Mouse (Mus musculus): ENCODE results near the gene Ifna1.

Gene Ifna1

DNA sequence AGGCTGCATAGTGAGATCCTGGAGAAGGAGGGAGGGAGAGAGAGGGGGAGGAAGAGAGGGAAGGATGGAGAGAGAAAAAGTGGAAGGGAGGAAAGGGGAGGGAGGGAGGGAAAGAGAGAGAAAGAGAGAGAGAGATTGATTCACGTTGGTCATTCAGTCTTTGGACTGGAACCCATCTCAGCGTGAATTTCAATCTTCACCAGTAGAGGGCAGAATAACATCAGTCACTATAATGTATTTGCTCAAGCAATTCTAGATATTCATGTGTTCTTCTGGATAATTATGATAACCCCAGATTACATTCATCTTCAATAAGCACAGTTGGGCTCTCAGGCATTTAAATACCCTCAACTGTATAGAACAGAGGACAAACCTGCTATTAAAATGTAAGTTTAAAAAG, 22.8 kb downstream of the Ifna1 start:
- DNase-seq (ENCODE audit: low spot score): no peak

DNA sequence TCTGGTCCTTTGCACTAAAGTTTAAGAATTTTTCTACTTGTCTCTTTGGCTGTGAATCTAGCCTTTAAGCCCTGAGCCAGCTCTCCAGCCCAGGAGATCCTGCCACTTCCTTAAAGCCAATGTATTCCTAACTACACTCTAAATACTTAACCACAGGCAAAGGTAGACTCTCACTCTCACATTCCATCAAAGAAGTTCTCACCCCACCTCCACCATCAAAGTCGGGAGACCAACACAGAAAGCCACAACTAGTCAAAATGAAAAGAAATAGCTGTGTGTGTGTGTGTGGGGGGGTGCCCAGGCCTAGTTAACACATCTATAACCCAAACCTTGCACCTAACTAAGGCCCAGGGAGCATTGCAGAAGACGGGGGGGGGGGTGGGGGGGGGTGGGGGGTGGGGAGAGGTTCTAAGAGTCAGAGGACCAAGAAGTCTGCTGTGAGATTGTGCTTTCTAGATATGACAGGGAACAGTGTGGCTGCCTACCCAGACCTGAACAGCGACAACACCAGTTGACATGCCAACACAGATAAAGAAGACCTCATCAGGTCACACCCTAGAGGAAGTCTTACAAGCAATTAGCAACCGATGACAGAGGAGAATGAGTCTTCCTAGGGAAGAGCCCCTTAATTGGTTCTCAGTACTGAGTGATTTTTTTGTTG, 25.7 kb downstream of the Ifna1 start:
- DNase-seq (ENCODE audit: low spot score): no peak

DNA sequence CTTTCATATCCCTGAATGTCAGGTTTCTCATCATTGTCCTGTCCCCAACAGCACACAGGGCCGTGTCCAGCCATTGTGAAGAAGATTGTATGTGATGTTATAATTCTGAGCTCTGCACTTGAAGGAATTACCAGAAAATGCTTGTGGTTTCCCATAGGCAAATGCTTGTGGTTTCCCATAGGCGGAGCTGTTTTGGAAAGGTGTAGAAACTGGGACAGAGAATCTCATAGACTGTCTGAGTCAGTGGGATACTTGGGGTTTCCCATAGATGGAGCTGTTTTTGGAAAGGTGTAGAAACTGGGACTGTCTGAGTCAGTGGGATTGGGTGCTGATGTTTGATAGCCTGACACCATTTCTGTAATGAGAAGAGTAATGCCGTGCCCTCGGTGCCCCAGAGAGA, 26.6 kb downstream of the Ifna1 start:
- no peak for DNase-seq (ENCODE audit: low spot score)

DNA sequence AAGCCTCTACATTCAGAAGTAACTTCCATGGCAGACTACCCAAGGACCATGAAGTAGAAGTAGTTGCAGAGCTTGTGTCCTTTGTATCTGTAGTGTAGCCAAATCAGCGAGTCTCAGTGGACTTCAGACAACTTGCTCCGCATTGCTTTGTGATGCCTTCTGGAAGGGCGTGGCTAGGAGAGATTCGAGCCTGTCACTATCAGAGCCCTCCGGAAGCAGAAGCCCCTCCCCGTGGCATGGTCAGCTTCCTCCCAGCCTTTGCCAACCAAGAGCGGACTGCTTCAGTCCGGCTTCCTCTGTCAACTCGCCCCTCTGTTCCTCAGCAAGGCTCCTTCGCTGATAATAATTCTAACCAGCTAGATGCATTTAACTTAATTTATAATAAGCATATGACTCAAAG, 28.4 kb downstream of the Ifna1 start:
- no peak for DNase-seq (ENCODE audit: low spot score)

DNA sequence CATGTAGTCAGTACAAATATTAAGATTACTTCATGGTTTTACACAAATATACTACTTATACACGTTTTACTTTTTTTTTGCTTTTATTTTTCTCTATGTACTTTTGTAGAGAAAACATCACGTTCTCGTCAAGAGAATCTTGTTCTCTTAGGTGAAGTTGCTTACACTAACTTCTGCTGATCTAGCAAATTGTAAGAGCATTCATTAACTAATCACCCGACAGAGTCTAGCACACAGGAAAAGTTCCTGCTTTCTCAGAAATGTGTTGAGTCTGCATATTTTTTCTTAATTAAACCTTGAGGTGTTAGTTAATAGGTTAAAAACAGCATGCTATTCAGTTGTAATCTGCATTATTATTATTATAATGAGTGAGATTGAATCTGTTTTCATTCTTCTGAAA, 28.9 kb downstream of the Ifna1 start:
- no peak for DNase-seq (ENCODE audit: low spot score)

DNA sequence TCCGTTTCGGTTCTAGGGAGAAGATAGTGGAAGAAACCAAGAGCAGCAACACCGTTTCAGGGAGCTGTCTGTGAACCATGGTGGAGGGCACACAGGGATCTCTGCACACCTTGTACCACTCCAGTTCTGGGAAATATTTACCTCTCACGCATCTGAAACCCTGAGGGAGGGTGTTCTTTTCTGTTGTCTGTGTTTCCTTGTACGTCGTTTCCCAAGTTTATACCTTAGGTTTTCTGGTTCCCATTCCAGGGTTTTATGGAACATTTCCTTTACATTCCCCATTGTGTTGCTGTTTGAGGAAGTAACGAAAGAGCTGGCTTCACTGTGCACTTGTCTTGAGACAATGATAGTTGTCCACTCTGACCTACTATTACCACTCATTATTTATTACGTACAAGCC, 30.2 kb downstream of the Ifna1 start, which contains the start of gene Ifne:
Gene Ifne, minus strand, starts transcription at position 101 of the 400 bp plus-strand sequence.
- DNase-seq (ENCODE audit: low spot score): no peak

DNA sequence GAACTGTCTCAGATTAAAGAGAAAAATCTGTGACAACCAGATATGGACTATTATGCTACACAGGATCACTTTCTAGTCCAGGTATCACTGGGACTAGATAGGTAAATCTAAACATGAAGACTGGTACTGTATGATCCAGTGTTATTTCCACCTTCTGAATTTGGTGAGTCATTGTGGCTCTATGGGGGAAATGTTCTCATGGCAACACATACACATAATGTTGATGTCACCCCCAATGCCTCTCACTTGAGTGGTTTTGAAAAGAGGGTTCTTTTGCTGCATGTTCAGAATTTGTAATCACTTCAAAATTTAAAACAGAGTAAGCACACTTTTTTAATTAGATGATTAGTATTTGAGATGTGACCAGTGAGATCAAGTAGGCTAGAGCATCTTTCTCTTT, 38.3 kb downstream of the Ifna1 start:
- DNase-seq (ENCODE audit: low spot score): no peak

DNA sequence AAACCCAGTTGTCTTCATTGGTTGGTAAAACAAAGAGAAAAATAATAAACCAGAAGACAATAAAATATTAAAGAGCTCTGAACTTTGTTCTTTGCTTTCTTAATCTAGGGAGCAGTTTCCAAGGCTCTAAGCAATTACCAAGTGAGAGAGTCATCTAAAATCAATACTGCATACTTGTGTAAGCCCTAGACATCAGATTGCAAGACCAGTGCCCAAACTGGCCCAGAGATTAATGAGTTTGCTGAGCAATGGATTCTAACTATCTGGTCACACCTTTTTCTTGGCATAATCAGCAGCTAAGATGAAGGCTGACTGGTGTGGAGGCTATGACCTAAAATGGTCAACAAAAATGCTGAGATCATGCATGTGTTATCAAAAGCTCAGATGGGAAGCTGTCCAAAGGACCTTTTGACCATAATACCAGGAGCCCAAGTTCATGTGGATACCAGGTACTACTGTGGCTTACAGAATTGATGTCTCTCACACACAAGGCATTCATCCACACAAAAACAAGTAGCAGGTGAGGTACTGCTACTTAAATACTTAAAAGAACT, 43.4 kb downstream of the Ifna1 start:
- no peak for DNase-seq (ENCODE audit: low spot score)
